Comparison of ENCODE assay signal across 8 mouse cellular contexts in genomic region chr3:116424160-116424972, GRCm38 (mm10). TPM values are rescaled to one million over a fixed set of nuclear protein-coding genes. Genes with fewer than 3 reads are reported as not detected.
DNase-seq lines count a peak whose midpoint lies in the region; ATAC-seq and TF ChIP-seq lines count a peak whose summit lies in the region.

No protein-coding gene starts in this region.

- no peaks in the 10 kb centered on the region for H3K9me3 ChIP-seq in heart, embryonic 11.5 days (replicated peaks; ENCODE audit: control insufficient read depth, low read length)
- no peaks in the 10 kb centered on the region for H3K9me3 ChIP-seq in heart, postnatal 0 days (replicated peaks; ENCODE audit: control insufficient read depth, low read length)

- no peak for TF ChIP-seq CTCF in heart, postnatal 0 days (IDR thresholded peaks at IDR 0.05; ENCODE audit: low read depth)

- TF ChIP-seq EP300 in heart, postnatal 0 days (IDR thresholded peaks at IDR 0.05; ENCODE audit: low read depth), result no peak

- H3K27me3 ChIP-seq in heart, embryonic 11.5 days (ENCODE audit: control insufficient read depth, insufficient read depth, low read length), result no peaks in the 10 kb centered on the region
- no peaks in the 10 kb centered on the region for H3K27me3 ChIP-seq in heart, postnatal 0 days (ENCODE audit: control insufficient read depth, insufficient read depth, low read length)

- intact Hi-C loops in heart, postnatal 25 days (cut with DNase I), result loop anchor here (5.0 to 10.0 kb wide), 4 partner anchors 37 to 417 kb away; partner anchors contain the start of genes Extl2, Mfsd14a, Rtca and Slc30a7
- intact Hi-C loops in gastrocnemius, postnatal 14 days (cut with DNase I; ENCODE audit: low total_unique reads), result loop anchor here (5.0 kb wide), 2 partner anchors 78 to 82 kb away; no protein-coding TSS in a partner anchor

- DNase-seq in heart, postnatal 25 days (ENCODE audit: low spot score), result no peak
- peak; percentile 78 for DNase-seq in 416B (ENCODE audit: low read depth)
- DNase-seq in brain, adult 2 months (ENCODE audit: low read depth, low spot score), result peak; percentile 20
- peak; percentile 11 for DNase-seq in heart, postnatal 0 days (ENCODE audit: low spot score)
- DNase-seq in lung, postnatal 14 days, result peak; percentile 27
- DNase-seq in thymus, postnatal 4 days, result peak; percentile 66
- DNase-seq in gastrocnemius, postnatal 14 days, result no peak

- ATAC-seq in heart, embryonic 11.5 days (replicated peaks; ENCODE audit: insufficient number of reproducible peaks, low FRiP score, low TSS enrichment), result peak; percentile 17; the same call in 1 of the 2 replicates
- peak; percentile 3; the same call in 1 of the 2 replicates for ATAC-seq in heart, postnatal 0 days (ENCODE audit: insufficient read depth, low read depth)

- H3K36me3 ChIP-seq in heart, embryonic 11.5 days (ENCODE audit: control insufficient read depth, insufficient read depth, low read length), result no peaks in the 10 kb centered on the region
- no peaks in the 10 kb centered on the region for H3K36me3 ChIP-seq in heart, postnatal 0 days (replicated peaks; ENCODE audit: control insufficient read depth, insufficient read depth, low read length)

- peaks cover 5% of the 10 kb centered on the region for H3K4me1 ChIP-seq in heart, embryonic 11.5 days (ENCODE audit: control insufficient read depth, insufficient read depth, low read length)
- peaks cover 5% of the 10 kb centered on the region; the same call in 1 of the 2 replicates for H3K4me1 ChIP-seq in heart, postnatal 0 days (ENCODE audit: control insufficient read depth, insufficient read depth)

- H3K4me3 ChIP-seq in heart, embryonic 11.5 days (ENCODE audit: low read depth, low read length), result peak overlapping the region; percentile 55
- peak overlapping the region; percentile 85 for H3K4me3 ChIP-seq in heart, postnatal 0 days (ENCODE audit: low read depth, low read length)

- peak overlapping the region; percentile 82 for H3K4me2 ChIP-seq in heart, embryonic 11.5 days
- peak overlapping the region; percentile 98 for H3K4me2 ChIP-seq in heart, postnatal 0 days (ENCODE audit: low read depth, low read length)

- under 1% methylated on average over 32 of the region's 32 CpGs for WGBS in heart, embryonic 11.5 days (ENCODE audit: insufficient replicate concordance)
- WGBS in heart, postnatal 0 days, result under 1% methylated on average over 32 of the region's 32 CpGs

- peak overlapping the region; percentile 87 for H3K27ac ChIP-seq in heart, embryonic 11.5 days (ENCODE audit: low read depth, low read length)
- peak overlapping the region; percentile 90 for H3K27ac ChIP-seq in heart, postnatal 0 days (ENCODE audit: low read depth)

- peak overlapping the region; percentile 69 for H3K9ac ChIP-seq in heart, embryonic 11.5 days (ENCODE audit: low read depth, low read length)
- peak overlapping the region; percentile 85 for H3K9ac ChIP-seq in heart, postnatal 0 days (replicated peaks; ENCODE audit: low read depth, low read length)

RNA-seq across cellular contexts. Expression of gene Cdc14a, which starts 0.5 kb away (rescaled TPM):
- 6.3 and 6.5 TPM in 2 replicates for polyA plus RNA-seq in heart, embryonic 11.5 days (2014; fragmentation: Nextera tagmentation; extraction: Ambion mirVana)
- total RNA-seq in heart, postnatal 25 days (2021), result 1 to 10 TPM; 3.7 to 4.2 TPM
- total RNA-seq in heart, postnatal 0 days (2014; rRNA removed; ENCODE audit: low replicate concordance), result 3.0 and 6.1 TPM in 2 replicates
- 2.2 and 2.5 TPM in 2 replicates for polyA plus RNA-seq in heart, postnatal 0 days (2015; fragmentation: Nextera tagmentation; extraction: Ambion mirVana)
- total RNA-seq in gastrocnemius, postnatal 14 days (2021), result 10 to 100 TPM; 17.0 to 23.9 TPM

Comparison
In these comparisons a context has a peak if more than half of its experiments do, and no peak if none do; other contexts are left out.
1. DNase-seq: peak in 416B (single experiment), brain, adult 2 months (single experiment), heart, postnatal 0 days (single experiment), lung, postnatal 14 days (single experiment) and thymus, postnatal 4 days (single experiment); none in heart, postnatal 25 days (single experiment) and gastrocnemius, postnatal 14 days (single experiment).